Comparison of ENCODE assay signal across 15 mouse cellular contexts in the genomic region with DNA sequence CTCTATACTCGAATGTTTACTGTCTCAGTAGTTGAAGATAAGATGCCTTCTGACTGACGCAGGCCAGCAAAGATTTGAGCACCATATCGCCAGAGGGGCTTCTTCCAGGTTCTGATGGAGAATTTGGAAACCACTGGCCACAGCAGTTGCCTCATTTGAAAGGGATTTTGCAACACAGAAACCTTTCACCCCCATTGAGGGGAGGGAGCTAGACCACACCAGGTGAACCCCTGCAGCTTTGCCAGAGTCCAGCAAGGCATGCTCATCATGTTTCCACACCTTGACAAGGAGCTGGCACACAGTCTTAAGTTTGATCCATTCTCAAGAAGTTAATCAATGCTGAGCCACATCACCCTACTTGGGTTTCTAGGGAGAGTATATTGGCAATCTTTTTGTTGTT.
"Had no signal": no experiment of that assay in that cellular context is flagged by ENCODE, and none has a peak within 500 bp of the region (broad histone marks: within the 10 kb centered on the region; RNA-seq: fewer than 3 reads in every experiment).

No protein-coding gene starts in this region.

- H3K27ac ChIP-seq: neural tube, embryonic 15.5 days; stomach, embryonic 15.5 days; stomach, postnatal 0 days had no signal

- H3K4me1 ChIP-seq: neural tube, embryonic 15.5 days; stomach, embryonic 15.5 days had no signal

- H3K27me3 ChIP-seq: neural tube, embryonic 15.5 days had no signal

- H3K36me3 ChIP-seq: neural tube, embryonic 15.5 days; stomach, embryonic 15.5 days had no signal

- H3K4me2 ChIP-seq: neural tube, embryonic 15.5 days; stomach, embryonic 15.5 days had no signal

- DNase-seq: retina, postnatal 1 day; right cerebral cortex, adult 18-20 months; right cerebral cortex, postnatal 14 days; right cerebral cortex, postnatal 25 days; right cerebral cortex, postnatal 4 days; spleen, adult 18-20 months; thymus, adult 18-20 months; thymus, adult 2 months; thymus, postnatal 14 days; thymus, postnatal 25 days; thymus, postnatal 36 days; thymus, postnatal 4 days had no signal

- H3K9me3 ChIP-seq: neural tube, embryonic 15.5 days; stomach, embryonic 15.5 days had no signal

- H3K9ac ChIP-seq: neural tube, embryonic 15.5 days; stomach, embryonic 15.5 days had no signal

- H3K4me3 ChIP-seq: neural tube, embryonic 15.5 days; stomach, embryonic 15.5 days had no signal
